Mouse (Mus musculus): Measurements from ENCODE around the gene Fam122a. TPM values are rescaled to one million over a fixed set of nuclear protein-coding genes. Genes with fewer than 3 reads are reported as not detected.

The Fam122a gene
- polyA plus RNA-seq, 1 experiment, result 20.3 TPM

- TF ChIP-seq POLR2A (IDR thresholded peaks at IDR 0.05; ENCODE audit: low read depth, low read length) (no peak), CTCF (IDR thresholded peaks at IDR 0.05; ENCODE audit: extremely low read depth, insufficient read depth, insufficient read length, insufficient replicate concordance) (no peak)
- H3K27me3 ChIP-seq (ENCODE audit: control insufficient read depth, insufficient read depth, low read length), result no peaks in the 10 kb centered on the region
- no peaks in the 10 kb centered on the region for H3K4me1 ChIP-seq (ENCODE audit: control insufficient read depth, insufficient read depth, insufficient read length)
- no peak overlapping the region for H3K27ac ChIP-seq (ENCODE audit: insufficient read depth, low read length)
- WGBS, result 79% methylated on average over 7 of the region's 7 CpGs
- DNase-seq (ENCODE audit: low read depth in 1 of 2, low spot score in 2 of 2), result no peak
- H3K36me3 ChIP-seq (ENCODE audit: control insufficient read depth, insufficient read depth, low read length), result no peaks in the 10 kb centered on the region
- H3K4me3 ChIP-seq (ENCODE audit: extremely low read depth, insufficient read depth, insufficient read length), result no peak overlapping the region
These were observed 39.9 kb upstream of the Fam122a start for GRCm38 (mm10) chr19:24517057-24517456.

GRCm38 (mm10) chr19:24515941-24516340, 38.8 kb upstream of the Fam122a start:
- WGBS, result 90% methylated on average over 3 of the region's 3 CpGs
- H3K27me3 ChIP-seq (ENCODE audit: control insufficient read depth, insufficient read depth, low read length), result no peaks in the 10 kb centered on the region
- no peak for DNase-seq (ENCODE audit: low read depth in 1 of 2, low spot score in 2 of 2)
- TF ChIP-seq CTCF (IDR thresholded peaks at IDR 0.05; ENCODE audit: extremely low read depth, insufficient read depth, insufficient read length, insufficient replicate concordance), result no peak
- no peak for TF ChIP-seq POLR2A (IDR thresholded peaks at IDR 0.05; ENCODE audit: low read depth, low read length)
- no peak overlapping the region for H3K4me3 ChIP-seq (ENCODE audit: extremely low read depth, insufficient read depth, insufficient read length)
- H3K36me3 ChIP-seq (ENCODE audit: control insufficient read depth, insufficient read depth, low read length), result no peaks in the 10 kb centered on the region
- H3K27ac ChIP-seq (ENCODE audit: insufficient read depth, low read length), result no peak overlapping the region
- no peaks in the 10 kb centered on the region for H3K4me1 ChIP-seq (ENCODE audit: control insufficient read depth, insufficient read depth, insufficient read length)

- WGBS, result 90% methylated on average over 15 of the region's 15 CpGs
- Histone ChIP-seq H3K4me1 (ENCODE audit: control insufficient read depth, insufficient read depth, insufficient read length) (no peaks in the 10 kb centered on the region), H3K4me3 (ENCODE audit: extremely low read depth, insufficient read depth, insufficient read length) (no peak overlapping the region), H3K27ac (ENCODE audit: insufficient read depth, low read length) (no peak overlapping the region), H3K36me3 (ENCODE audit: control insufficient read depth, insufficient read depth, low read length) (no peaks in the 10 kb centered on the region), H3K27me3 (ENCODE audit: control insufficient read depth, insufficient read depth, low read length) (no peaks in the 10 kb centered on the region)
- no peak for DNase-seq (ENCODE audit: low read depth in 1 of 2, low spot score in 2 of 2)
- TF ChIP-seq POLR2A (IDR thresholded peaks at IDR 0.05; ENCODE audit: low read depth, low read length) (no peak), CTCF (IDR thresholded peaks at IDR 0.05; ENCODE audit: extremely low read depth, insufficient read depth, insufficient read length, insufficient replicate concordance) (no peak)
These were observed 37.8 kb upstream of the Fam122a start for GRCm38 (mm10) chr19:24514661-24515642.

GRCm38 (mm10) chr19:24513105-24513843, 36.1 kb upstream of the Fam122a start:
- H3K27me3 ChIP-seq (ENCODE audit: control insufficient read depth, insufficient read depth, low read length), result no peaks in the 10 kb centered on the region
- no peak overlapping the region; the same call in 1 of the 2 replicates for H3K27ac ChIP-seq (ENCODE audit: insufficient read depth, low read length)
- no peaks in the 10 kb centered on the region for H3K36me3 ChIP-seq (ENCODE audit: control insufficient read depth, insufficient read depth, low read length)
- H3K4me1 ChIP-seq (ENCODE audit: control insufficient read depth, insufficient read depth, insufficient read length), result no peaks in the 10 kb centered on the region
- DNase-seq (ENCODE audit: low read depth in 1 of 2, low spot score in 2 of 2), result no peak
- no peak overlapping the region for H3K4me3 ChIP-seq (ENCODE audit: extremely low read depth, insufficient read depth, insufficient read length)
- 88% methylated on average over 20 of the region's 20 CpGs for WGBS
- TF ChIP-seq POLR2A (IDR thresholded peaks at IDR 0.05; ENCODE audit: low read depth, low read length) (no peak), CTCF (IDR thresholded peaks at IDR 0.05; ENCODE audit: extremely low read depth, insufficient read depth, insufficient read length, insufficient replicate concordance) (no peak)

- H3K36me3 ChIP-seq (ENCODE audit: control insufficient read depth, insufficient read depth, low read length), result no peaks in the 10 kb centered on the region
- no peak for TF ChIP-seq CTCF (IDR thresholded peaks at IDR 0.05; ENCODE audit: extremely low read depth, insufficient read depth, insufficient read length, insufficient replicate concordance)
- H3K27me3 ChIP-seq (ENCODE audit: control insufficient read depth, insufficient read depth, low read length), result no peaks in the 10 kb centered on the region
- no peaks in the 10 kb centered on the region for H3K4me1 ChIP-seq (ENCODE audit: control insufficient read depth, insufficient read depth, insufficient read length)
- no peak overlapping the region for H3K4me3 ChIP-seq (ENCODE audit: extremely low read depth, insufficient read depth, insufficient read length)
- no peak overlapping the region for H3K27ac ChIP-seq (ENCODE audit: insufficient read depth, low read length)
- DNase-seq (ENCODE audit: low read depth in 1 of 2, low spot score in 2 of 2), result no peak
- 92% methylated on average over 7 of the region's 7 CpGs for WGBS
These were observed 34.8 kb upstream of the Fam122a start for GRCm38 (mm10) chr19:24511939-24512338.

DNA sequence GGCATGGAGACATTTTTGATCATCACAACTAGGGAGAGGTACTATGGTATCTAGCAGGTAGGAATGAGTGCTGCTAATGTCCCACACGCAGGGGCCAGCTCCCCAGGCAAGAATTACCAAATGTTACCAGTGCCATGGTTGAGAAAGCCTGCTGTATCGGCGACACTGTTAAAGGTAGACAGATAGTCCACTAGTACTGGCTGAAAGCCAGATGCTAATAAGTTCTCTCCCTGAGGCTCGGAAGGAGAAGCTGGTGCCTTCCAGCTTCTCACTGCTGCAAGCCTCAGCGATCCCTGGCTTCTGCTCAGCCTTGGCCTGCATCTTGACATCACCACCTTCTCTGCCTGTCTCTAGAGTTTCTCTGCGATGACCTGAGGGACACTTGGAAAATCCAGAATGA, 32.2 kb upstream of the Fam122a start:
- no peaks in the 10 kb centered on the region for H3K4me1 ChIP-seq (ENCODE audit: control insufficient read depth, insufficient read depth, insufficient read length)
- H3K4me3 ChIP-seq (ENCODE audit: extremely low read depth, insufficient read depth, insufficient read length), result no peak overlapping the region
- no peaks in the 10 kb centered on the region for H3K27me3 ChIP-seq (ENCODE audit: control insufficient read depth, insufficient read depth, low read length)
- no peaks in the 10 kb centered on the region for H3K36me3 ChIP-seq (ENCODE audit: control insufficient read depth, insufficient read depth, low read length)
- TF ChIP-seq CTCF (IDR thresholded peaks at IDR 0.05; ENCODE audit: extremely low read depth, insufficient read depth, insufficient read length, insufficient replicate concordance) (no peak), POLR2A (IDR thresholded peaks at IDR 0.05; ENCODE audit: low read depth, low read length) (no peak)
- 91% methylated on average over 6 of the region's 6 CpGs for WGBS
- DNase-seq (ENCODE audit: low read depth in 1 of 2, low spot score in 2 of 2), result no peak
- no peak overlapping the region for H3K27ac ChIP-seq (ENCODE audit: insufficient read depth, low read length)
